Mouse (Mus musculus): ENCODE results near the gene Tspoap1. TPM values are rescaled to one million over a fixed set of nuclear protein-coding genes. Genes with fewer than 3 reads are reported as not detected.

Tspoap1 gene
- polyA plus RNA-seq, 1 experiment from 2014 or later, result 4.4 TPM

- Histone ChIP-seq H3K4me3 (replicated peaks) (peak overlapping the region; percentile 53), H3K4me2 (peak overlapping the region; percentile 96), H3K27me3 (peaks cover 87% of the 10 kb centered on the region), H3K9me3 (replicated peaks) (no peaks in the 10 kb centered on the region), H3K4me1 (peaks cover 29% of the 10 kb centered on the region), H3K36me3 (no peaks in the 10 kb centered on the region), H3K27ac (0 out of 2 replicates have a peak overlapping the region, but pooled peaks have one; percentile 6), H3K9ac (peak overlapping the region; percentile 62)
- ATAC-seq (replicated peaks; ENCODE audit: low FRiP score), result peak; percentile 34; the same call in 1 of the 2 replicates
- under 1% methylated on average over 64 of the region's 65 CpGs for WGBS
Measured at GRCm38 (mm10) chr11:87763988-87764876, 3.9 kb downstream of the Tspoap1 start.

- H3K9ac ChIP-seq, result no peak overlapping the region
- H3K4me2 ChIP-seq, result no peak overlapping the region
- no peak for ATAC-seq (replicated peaks; ENCODE audit: low FRiP score)
- peaks cover 13% of the 10 kb centered on the region for H3K4me1 ChIP-seq
- no peaks in the 10 kb centered on the region for H3K36me3 ChIP-seq
- no peak overlapping the region for H3K27ac ChIP-seq
- 93% methylated on average over 4 of the region's 4 CpGs for WGBS
- peaks cover 42% of the 10 kb centered on the region for H3K27me3 ChIP-seq
- no peaks in the 10 kb centered on the region for H3K9me3 ChIP-seq (replicated peaks)
- no peak overlapping the region for H3K4me3 ChIP-seq (replicated peaks)
Measured at GRCm38 (mm10) chr11:87768745-87769144, 8.4 kb downstream of the Tspoap1 start.

- Histone ChIP-seq H3K4me3 (replicated peaks) (no peak overlapping the region), H3K4me1 (no peaks in the 10 kb centered on the region), H3K27me3 (peaks cover 20% of the 10 kb centered on the region), H3K36me3 (no peaks in the 10 kb centered on the region), H3K27ac (no peak overlapping the region), H3K9me3 (replicated peaks) (no peaks in the 10 kb centered on the region), H3K9ac (no peak overlapping the region), H3K4me2 (no peak overlapping the region)
- no peak for ATAC-seq (replicated peaks; ENCODE audit: low FRiP score)
- WGBS, result 57% methylated on average over 3 of the region's 3 CpGs
Measured at GRCm38 (mm10) chr11:87770989-87771388, 10.6 kb downstream of the Tspoap1 start.

GRCm38 (mm10) chr11:87772354-87772753 is 12.0 kb downstream of the Tspoap1 start:
- 99% methylated on average over 3 of the region's 3 CpGs for WGBS
- peaks cover 9% of the 10 kb centered on the region for H3K27me3 ChIP-seq
- no peak overlapping the region for H3K4me3 ChIP-seq (replicated peaks)
- no peak overlapping the region for H3K27ac ChIP-seq
- H3K9ac ChIP-seq, result no peak overlapping the region
- no peak overlapping the region for H3K4me2 ChIP-seq
- ATAC-seq (replicated peaks; ENCODE audit: low FRiP score), result no peak
- no peaks in the 10 kb centered on the region for H3K4me1 ChIP-seq
- no peaks in the 10 kb centered on the region for H3K36me3 ChIP-seq
- no peaks in the 10 kb centered on the region for H3K9me3 ChIP-seq (replicated peaks)

GRCm38 (mm10) chr11:87778100-87778765 is 17.9 kb downstream of the Tspoap1 start:
- ATAC-seq (replicated peaks; ENCODE audit: low FRiP score), result peak; percentile 95
- no peaks in the 10 kb centered on the region for H3K36me3 ChIP-seq
- H3K4me2 ChIP-seq, result peak overlapping the region; percentile 73
- H3K4me1 ChIP-seq, result peaks cover 19% of the 10 kb centered on the region
- H3K27me3 ChIP-seq, result peaks cover 3% of the 10 kb centered on the region; the same call in 1 of the 2 replicates
- no peak overlapping the region for H3K27ac ChIP-seq
- peak overlapping the region; percentile 44 for H3K9ac ChIP-seq
- 5% methylated on average over 32 of the region's 32 CpGs for WGBS
- H3K9me3 ChIP-seq (replicated peaks), result no peaks in the 10 kb centered on the region
- peak overlapping the region; percentile 43 for H3K4me3 ChIP-seq (replicated peaks)

GRCm38 (mm10) chr11:87778915-87779314 is 18.6 kb downstream of the Tspoap1 start:
- 0 out of 2 replicates have a peak, but pooled peaks have one; percentile 1 for ATAC-seq (replicated peaks; ENCODE audit: low FRiP score)
- Histone ChIP-seq H3K4me3 (replicated peaks) (peak overlapping the region; percentile 43), H3K27ac (no peak overlapping the region), H3K4me1 (peaks cover 19% of the 10 kb centered on the region), H3K4me2 (peak overlapping the region; percentile 73), H3K27me3 (peaks cover 3% of the 10 kb centered on the region; the same call in 1 of the 2 replicates), H3K36me3 (no peaks in the 10 kb centered on the region), H3K9me3 (replicated peaks) (no peaks in the 10 kb centered on the region), H3K9ac (no peak overlapping the region)
- WGBS, result 43% methylated on average over 12 of the region's 12 CpGs

GRCm38 (mm10) chr11:87779392-87779791 is 19.1 kb downstream of the Tspoap1 start:
- peaks cover 19% of the 10 kb centered on the region for H3K4me1 ChIP-seq
- peaks cover 3% of the 10 kb centered on the region; the same call in 1 of the 2 replicates for H3K27me3 ChIP-seq
- H3K36me3 ChIP-seq, result no peaks in the 10 kb centered on the region
- H3K27ac ChIP-seq, result no peak overlapping the region
- WGBS, result 85% methylated on average over 4 of the region's 4 CpGs
- H3K4me3 ChIP-seq (replicated peaks), result no peak overlapping the region
- H3K4me2 ChIP-seq, result peak overlapping the region; percentile 73; the same call in 1 of the 2 replicates
- H3K9ac ChIP-seq, result no peak overlapping the region
- no peak for ATAC-seq (replicated peaks; ENCODE audit: low FRiP score)
- H3K9me3 ChIP-seq (replicated peaks), result no peaks in the 10 kb centered on the region

- H3K27me3 ChIP-seq, result peaks cover 3% of the 10 kb centered on the region; the same call in 1 of the 2 replicates
- WGBS, result 81% methylated on average over 8 of the region's 8 CpGs
- H3K4me1 ChIP-seq, result peaks cover 19% of the 10 kb centered on the region
- H3K4me3 ChIP-seq (replicated peaks), result no peak overlapping the region
- no peaks in the 10 kb centered on the region for H3K36me3 ChIP-seq
- no peak overlapping the region for H3K27ac ChIP-seq
- no peak overlapping the region for H3K4me2 ChIP-seq
- H3K9ac ChIP-seq, result no peak overlapping the region
- no peak for ATAC-seq (replicated peaks; ENCODE audit: low FRiP score)
- H3K9me3 ChIP-seq (replicated peaks), result no peaks in the 10 kb centered on the region
Measured at GRCm38 (mm10) chr11:87780130-87780529, 19.8 kb downstream of the Tspoap1 start.

GRCm38 (mm10) chr11:87790088-87790487 is 29.7 kb downstream of the Tspoap1 start:
- no peak overlapping the region for H3K4me2 ChIP-seq
- H3K9me3 ChIP-seq (replicated peaks), result no peaks in the 10 kb centered on the region
- no peak overlapping the region for H3K4me3 ChIP-seq (replicated peaks)
- H3K27ac ChIP-seq, result no peak overlapping the region
- H3K27me3 ChIP-seq, result no peaks in the 10 kb centered on the region
- no peak for ATAC-seq (replicated peaks; ENCODE audit: low FRiP score)
- no peaks in the 10 kb centered on the region for H3K4me1 ChIP-seq
- no peak overlapping the region for H3K9ac ChIP-seq
- H3K36me3 ChIP-seq, result no peaks in the 10 kb centered on the region
- 89% methylated on average over 6 of the region's 6 CpGs for WGBS

- Histone ChIP-seq H3K36me3 (no peaks in the 10 kb centered on the region), H3K4me3 (replicated peaks) (no peak within 1 kb of the TSS), H3K27ac (no peak within 1 kb of the TSS), H3K9me3 (replicated peaks) (no peaks in the 10 kb centered on the region), H3K4me2 (no peak within 1 kb of the TSS), H3K27me3 (no peaks in the 10 kb centered on the region), H3K9ac (no peak within 1 kb of the TSS), H3K4me1 (no peaks in the 10 kb centered on the region)
- WGBS, result 66% methylated on average over 3 of the region's 3 CpGs
- no peak for ATAC-seq (replicated peaks; ENCODE audit: low FRiP score)
Measured at GRCm38 (mm10) chr11:87793460-87793859, 33.1 kb downstream of the Tspoap1 start, which contains the start of gene Mpo. Gene Mpo (plus strand): TSS chr11:87793581.

- 79% methylated on average over 22 of the region's 22 CpGs for WGBS
- ATAC-seq (replicated peaks; ENCODE audit: low FRiP score), result no peak
- Histone ChIP-seq H3K9ac (no peak overlapping the region), H3K4me1 (no peaks in the 10 kb centered on the region), H3K4me2 (no peak overlapping the region), H3K9me3 (replicated peaks) (no peaks in the 10 kb centered on the region), H3K27me3 (no peaks in the 10 kb centered on the region), H3K4me3 (replicated peaks) (no peak overlapping the region), H3K36me3 (no peaks in the 10 kb centered on the region), H3K27ac (no peak overlapping the region)
Measured at GRCm38 (mm10) chr11:87801711-87802275, 41.5 kb downstream of the Tspoap1 start.

GRCm38 (mm10) chr11:87802621-87803020 is 42.3 kb downstream of the Tspoap1 start:
- H3K27ac ChIP-seq, result no peak overlapping the region
- WGBS, result 52% methylated on average over 14 of the region's 14 CpGs
- H3K27me3 ChIP-seq, result no peaks in the 10 kb centered on the region
- no peaks in the 10 kb centered on the region for H3K9me3 ChIP-seq (replicated peaks)
- no peaks in the 10 kb centered on the region for H3K4me1 ChIP-seq
- no peaks in the 10 kb centered on the region for H3K36me3 ChIP-seq
- H3K4me2 ChIP-seq, result no peak overlapping the region
- no peak for ATAC-seq (replicated peaks; ENCODE audit: low FRiP score)
- H3K4me3 ChIP-seq (replicated peaks), result no peak overlapping the region
- no peak overlapping the region for H3K9ac ChIP-seq

All from kidney, embryonic 15.5 days (tissue).